Mouse (Mus musculus) layer of hippocampus, postnatal 10 days (tissue): ENCODE measurements around the gene Dennd5b. TPM values are rescaled to one million over a fixed set of nuclear protein-coding genes. Genes with fewer than 3 reads are reported as not detected.
"Not testable (repeated sequence)": the region's sequence is repeated elsewhere in the genome, so short reads cannot be mapped to it uniquely, and the experiment has no call there.

Experiments used
- DNase-seq, 2 experiments: peaks; one replicate each; pipeline ENCODE4 v3.0.0; 2021; ENCODE audit warnings: low spot score in 2 of 2
- total RNA-seq, 2 experiments: library from RNA; stranded (reverse); gene quantifications; 2 replicates each; pipeline ENCODE4 v1.2.3; 2021

Dennd5b gene
- total RNA-seq, 2 experiments from 2014 or later, result 35.5 to 40.6 TPM

- no peak for DNase-seq
These were observed 83.0 kb downstream of the Dennd5b start for GRCm38 (mm10) chr6:149018431-149018830.

DNA sequence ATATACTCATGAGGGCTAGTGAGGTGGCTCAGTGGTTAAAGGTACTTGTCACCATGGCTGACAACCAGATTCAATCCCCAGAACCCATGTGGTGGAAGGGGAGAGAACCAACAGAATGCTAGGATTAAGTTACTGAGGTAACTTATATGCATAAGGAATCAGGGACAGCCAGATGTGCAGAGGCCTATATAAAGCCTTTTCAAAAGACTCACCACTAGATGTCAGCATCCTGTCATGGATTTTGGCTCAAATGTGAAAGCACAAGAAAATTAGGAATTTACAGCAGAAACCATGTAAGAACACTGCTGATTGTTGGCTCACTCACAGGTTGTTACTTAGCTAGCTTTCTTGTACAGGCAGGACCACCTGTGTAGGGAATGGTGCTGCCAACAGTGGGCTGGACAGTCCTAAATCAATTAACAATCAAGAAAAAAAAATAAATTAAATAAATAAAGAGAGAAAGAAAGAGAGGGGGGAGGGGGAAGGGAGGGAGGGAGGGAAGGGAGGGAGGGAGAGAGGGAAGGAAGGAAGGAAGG lies 90.6 kb downstream of the Dennd5b start:
- DNase-seq, result no peak

DNA sequence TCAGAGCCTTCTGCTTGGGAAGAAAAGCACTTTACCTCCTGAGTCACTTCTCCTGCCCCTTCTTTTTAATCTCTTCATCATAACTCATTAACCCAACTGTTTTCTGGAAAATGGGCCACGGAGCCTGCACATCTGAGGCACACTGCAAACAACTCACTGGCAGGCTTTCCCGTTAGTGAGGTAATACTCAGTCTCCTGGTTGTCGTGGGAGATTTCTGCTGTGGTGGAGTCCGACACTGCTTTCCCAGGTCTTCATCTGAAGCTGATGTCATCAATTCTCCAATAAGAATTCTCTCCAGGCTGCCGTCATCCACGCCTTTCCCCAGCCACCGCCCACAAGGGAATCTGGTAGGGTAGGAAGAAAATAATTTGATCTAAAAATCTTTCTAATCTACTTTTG lies 96.5 kb downstream of the Dennd5b start:
- no peak for DNase-seq

DNA sequence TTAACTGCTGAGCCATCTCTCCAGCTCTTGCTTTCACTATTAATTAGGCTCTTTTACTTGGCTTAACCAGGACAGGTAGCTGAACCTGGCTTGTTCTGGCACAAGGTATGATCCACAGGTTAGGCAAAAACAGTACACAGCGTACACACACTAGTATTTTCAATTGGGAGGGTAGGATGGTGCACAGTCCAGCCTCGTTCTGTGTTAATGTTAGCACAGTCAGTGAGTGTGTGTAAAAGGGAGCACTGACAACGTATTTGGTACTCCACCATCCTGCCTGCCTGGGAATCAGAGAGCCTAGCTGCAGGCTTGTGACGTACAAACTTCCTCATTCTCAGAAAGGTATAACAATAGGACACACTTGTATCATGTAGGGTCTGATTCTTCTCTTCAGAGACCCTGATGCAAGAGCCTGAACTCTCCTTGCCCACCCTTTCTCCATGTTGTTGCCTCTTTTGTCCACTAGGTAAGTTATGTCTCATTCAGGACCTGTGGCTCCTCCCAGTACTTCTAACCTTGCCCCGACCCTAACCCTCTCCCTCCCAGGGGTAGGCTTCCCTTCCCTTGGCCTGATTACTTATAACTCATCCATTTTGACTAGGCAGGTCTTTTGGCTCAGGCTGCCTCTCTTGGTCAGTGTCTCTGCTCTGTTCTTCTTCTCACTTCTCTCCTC lies 107.0 kb downstream of the Dennd5b start:
- DNase-seq, result no peak

- DNase-seq, result no peak
These were observed 108.1 kb downstream of the Dennd5b start for GRCm38 (mm10) chr6:148993117-148994077.

DNA sequence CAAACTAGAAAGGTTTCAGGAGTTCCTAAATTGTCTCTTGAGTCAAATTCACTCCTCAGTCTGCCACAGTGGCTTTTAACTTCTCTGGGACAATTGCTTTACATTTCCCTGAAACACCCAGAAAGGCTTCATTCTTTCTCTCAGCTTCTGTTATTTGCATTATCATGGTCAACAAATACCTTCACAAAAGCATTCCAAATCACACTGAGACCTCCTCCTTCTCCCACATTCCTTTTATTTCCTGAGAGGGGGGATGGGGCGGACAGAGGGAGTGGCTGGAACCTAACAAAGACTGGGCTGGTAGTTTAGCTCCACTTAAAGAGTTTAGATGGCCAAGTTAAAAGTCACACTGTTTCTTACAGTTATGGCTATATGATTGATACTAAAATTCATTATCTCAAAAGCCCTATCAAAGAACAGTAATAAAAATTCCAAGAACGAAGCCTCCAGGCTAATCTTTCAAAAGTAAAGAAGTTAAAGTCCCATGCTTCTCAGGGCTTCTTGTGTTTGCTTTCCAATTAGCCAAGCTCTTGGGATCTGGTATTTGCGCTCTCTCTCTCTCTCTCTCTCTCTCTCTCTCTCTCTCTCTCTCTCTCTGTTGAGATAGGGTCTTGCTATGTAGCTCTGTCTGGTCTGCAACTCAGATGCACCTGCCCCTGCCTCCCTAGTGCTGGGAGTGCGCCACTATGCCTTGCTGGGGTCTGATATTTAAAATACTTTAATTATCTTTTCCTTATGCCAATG lies 108.9 kb downstream of the Dennd5b start:
- DNase-seq, result no peak

DNA sequence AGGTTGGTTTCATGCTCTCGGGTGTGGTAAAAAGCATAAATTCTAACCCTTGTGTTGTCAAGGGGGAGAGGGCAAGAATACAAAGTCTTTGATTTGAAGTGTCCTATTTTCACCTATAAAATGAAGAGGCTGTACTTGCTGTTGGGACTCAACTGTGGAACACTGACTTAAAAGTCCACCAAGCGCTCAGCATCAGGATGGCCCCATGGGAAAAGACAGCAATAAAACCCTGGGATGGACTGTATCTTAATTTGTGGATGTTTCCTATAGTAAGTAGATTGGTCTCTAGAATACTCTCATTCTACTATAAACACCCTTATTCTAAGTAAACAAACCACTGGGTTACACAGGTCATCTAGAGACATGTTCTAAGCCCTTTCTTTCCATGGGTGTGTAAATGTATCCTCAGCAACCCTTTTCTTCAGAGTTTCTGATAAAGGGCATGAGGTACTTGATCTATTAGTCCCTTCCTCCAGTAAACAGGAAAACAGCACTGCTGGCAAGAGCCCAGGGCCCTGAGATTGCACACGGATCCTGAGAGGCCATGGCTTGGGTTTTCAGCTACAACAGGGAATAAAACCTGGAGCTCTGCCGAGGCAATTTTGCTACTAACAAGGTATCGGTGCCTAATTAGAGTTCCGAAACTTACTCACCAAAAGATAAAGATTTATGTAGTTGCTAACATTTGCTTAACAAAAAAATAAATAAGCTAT lies 109.7 kb downstream of the Dennd5b start:
- DNase-seq, result no peak

- DNase-seq, result not testable (repeated sequence)
These were observed 111.5 kb downstream of the Dennd5b start for GRCm38 (mm10) chr6:148989792-148990491.

GRCm38 (mm10) chr6:148986003-148986402 lies 115.5 kb downstream of the Dennd5b start:
- no peak for DNase-seq

GRCm38 (mm10) chr6:148980495-148980894 lies 121.0 kb downstream of the Dennd5b start:
- DNase-seq, result no peak

GRCm38 (mm10) chr6:148975096-148975495 lies 126.4 kb downstream of the Dennd5b start:
- no peak for DNase-seq

GRCm38 (mm10) chr6:148972891-148973290 lies 128.6 kb downstream of the Dennd5b start:
- no peak for DNase-seq

DNA sequence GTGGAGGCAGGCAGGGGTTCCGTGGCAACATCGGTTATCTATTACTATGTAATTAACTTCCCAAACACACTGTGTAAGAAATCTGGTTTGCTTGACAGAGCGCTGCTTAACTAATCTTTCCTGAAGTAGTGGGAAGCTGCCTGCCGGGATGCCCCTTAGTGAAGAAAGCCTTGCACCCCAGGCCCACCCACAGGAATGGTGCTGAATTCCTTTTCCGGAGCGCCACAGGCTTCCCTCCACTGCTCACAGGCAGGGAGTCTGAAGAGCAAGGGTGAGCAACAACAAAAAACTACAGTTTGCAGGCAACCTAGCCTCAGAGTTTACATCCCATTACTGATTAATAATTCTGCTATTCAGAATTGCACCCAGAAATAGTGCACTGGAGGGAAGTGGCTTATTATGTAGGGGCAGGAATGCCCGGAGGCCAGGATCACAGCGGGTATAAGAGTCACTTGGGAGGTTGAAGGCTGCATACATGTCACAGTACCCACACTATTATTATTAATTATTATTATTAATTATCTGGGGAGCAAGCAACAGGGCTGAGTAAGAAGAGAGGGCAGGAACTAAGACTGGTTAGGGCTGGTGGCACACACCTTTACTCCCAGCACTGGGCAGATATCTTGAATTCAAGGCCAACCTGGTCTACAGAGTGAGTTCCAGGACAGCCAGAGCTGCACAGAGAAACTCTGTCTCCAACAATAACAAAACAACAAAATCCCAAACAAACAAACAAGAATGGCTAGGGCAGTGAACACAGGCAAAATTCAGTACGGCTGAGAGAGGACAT lies 129.2 kb downstream of the Dennd5b start:
- no peak for DNase-seq

DNA sequence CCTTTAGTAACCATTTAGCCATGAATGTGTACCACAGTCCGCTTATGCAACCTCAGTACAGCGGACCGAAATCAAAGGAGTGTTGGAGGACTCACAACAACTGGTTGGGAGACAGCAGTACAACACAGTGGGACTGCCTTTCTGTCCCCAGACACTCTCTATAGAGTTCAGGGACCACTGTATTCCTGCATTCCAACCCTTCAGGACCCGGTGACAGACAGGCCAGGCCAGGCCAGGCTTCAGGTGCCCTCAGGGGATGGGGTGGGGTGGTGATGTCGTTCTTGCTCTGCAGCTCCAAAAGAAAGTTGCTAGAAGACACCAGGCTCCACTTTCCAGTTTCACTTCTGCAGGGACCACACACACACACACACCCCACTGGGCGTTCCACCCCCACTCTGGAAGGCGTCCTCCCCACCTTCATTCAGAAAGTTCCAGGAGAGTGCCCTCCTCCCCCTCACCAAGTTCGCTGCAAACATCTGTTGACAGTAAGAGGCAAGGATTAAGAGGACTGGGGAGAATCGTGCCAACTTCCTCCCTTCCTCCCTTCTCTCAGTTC lies 130.0 kb downstream of the Dennd5b start:
- no peak for DNase-seq

GRCm38 (mm10) chr6:148961285-148961684 lies 140.2 kb downstream of the Dennd5b start:
- DNase-seq, result no peak

DNA sequence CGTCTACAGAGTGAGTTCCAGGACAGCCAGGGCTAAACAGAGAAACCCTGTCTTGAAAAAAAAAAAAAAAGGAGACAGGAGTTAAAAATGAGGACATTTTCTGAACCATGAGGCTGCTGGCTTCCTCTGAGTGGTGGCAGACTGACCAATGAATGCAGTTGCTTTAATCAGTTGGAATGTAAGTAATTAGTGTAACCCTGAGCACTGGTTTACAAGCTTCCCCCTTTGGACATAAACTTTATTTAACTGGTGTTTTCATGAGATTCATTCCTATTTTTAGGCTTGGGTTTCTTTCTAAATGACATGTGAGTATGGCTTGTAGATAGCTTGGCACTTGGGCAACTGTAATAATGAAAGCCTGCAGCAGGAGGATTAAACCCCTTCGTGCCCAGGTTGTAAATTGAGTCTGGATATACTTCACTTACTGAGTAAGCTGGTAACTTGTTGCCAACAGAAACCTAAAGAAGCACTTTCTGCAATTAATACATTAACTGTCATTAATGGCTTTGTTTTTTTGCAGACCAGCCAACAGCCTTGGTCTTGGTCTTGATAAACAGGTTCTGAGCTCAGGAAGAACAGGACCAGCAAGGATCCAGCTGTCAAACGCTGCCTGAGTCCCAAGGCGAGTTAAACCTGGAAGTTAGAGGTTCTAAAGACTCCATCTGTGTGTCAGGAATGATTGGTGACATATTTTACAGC lies 141.8 kb downstream of the Dennd5b start:
- no peak for DNase-seq

GRCm38 (mm10) chr6:148958712-148959111 lies 142.8 kb downstream of the Dennd5b start:
- no peak for DNase-seq

DNA sequence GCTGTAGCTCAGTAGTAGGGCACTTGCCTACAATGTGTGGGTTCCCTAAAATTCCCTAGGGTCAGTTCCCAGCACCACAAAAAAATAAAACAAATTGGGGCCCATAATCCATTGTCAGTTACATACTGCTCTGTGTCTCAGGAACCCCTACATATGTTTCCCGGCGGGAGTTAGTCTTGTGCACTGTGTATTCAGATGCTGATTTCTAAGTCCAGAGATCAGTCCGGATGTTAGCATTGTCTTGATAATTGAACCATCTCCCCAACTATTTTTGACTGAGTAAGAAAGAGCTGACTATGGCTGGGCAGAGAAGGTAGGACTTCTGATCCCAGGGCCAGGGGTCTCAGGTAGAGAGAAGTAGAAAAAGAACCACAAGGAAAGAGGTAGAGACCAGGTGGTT lies 144.4 kb downstream of the Dennd5b start:
- no peak for DNase-seq
